Mouse (Mus musculus): ENCODE measurements around the gene Ucn3. TPM values are rescaled to one million over a fixed set of nuclear protein-coding genes. Genes with fewer than 3 reads are reported as not detected.
"Not testable (repeated sequence)": the region's sequence is repeated elsewhere in the genome, so short reads cannot be mapped to it uniquely, and the experiment has no call there.

Ucn3 gene
- total RNA-seq (2021): under 1 TPM in 1 of 2 experiments, not detected in 1; 0.23 TPM

GRCm38 (mm10) chr13:3945249-3945648, at the start of gene Ucn3:
TSS of gene Ucn3 (minus strand) at chr13:3945349.
- DNase-seq (ENCODE audit: low spot score in 2 of 2): no peak
- intact Hi-C loops (cut with DNase I): no loop called here

- no peak for DNase-seq (ENCODE audit: low spot score in 2 of 2)
- intact Hi-C loops (cut with DNase I): no loop called here
Measured at GRCm38 (mm10) chr13:3992081-3992480, 46.9 kb upstream of the Ucn3 start.

GRCm38 (mm10) chr13:3968849-3969248, 23.7 kb upstream of the Ucn3 start:
- intact Hi-C loops (cut with DNase I): no loop called here
- DNase-seq (ENCODE audit: low spot score in 2 of 2): no peak

DNA sequence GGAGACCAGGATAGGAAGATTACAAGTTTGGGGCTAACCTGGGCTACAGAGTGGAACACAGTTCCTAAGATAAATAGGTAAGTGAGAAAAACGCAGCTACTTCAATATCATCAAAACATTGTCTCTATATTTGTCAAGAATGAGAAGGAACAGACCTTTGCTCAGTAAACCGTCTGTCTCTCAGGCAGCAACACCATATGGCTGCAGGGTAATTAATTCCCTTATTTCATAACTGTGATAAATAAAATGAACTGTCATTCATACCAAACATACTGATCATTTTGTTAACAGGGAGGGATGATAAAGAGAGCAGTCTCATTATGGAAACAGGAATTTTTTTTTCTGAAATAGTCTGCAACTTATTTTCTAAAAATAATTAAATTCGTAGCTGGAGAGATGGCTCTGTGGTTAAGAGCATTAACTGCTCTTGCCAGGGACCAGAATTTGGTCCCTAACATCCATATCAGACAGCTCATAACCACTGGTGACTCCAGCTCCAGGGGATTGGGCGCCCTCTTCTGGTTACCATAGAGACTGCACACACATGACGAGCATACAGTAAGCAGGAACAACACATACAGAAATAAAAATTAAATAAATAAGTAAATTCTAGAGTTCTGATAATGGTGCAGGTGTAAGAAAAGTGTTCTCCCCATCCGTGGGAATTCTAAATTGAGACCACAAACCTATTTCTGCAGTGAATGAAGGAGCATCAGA, 6.2 kb upstream of the Ucn3 start:
- intact Hi-C loops (cut with DNase I): no loop called here
- no peak for DNase-seq (ENCODE audit: low spot score in 2 of 2)

DNA sequence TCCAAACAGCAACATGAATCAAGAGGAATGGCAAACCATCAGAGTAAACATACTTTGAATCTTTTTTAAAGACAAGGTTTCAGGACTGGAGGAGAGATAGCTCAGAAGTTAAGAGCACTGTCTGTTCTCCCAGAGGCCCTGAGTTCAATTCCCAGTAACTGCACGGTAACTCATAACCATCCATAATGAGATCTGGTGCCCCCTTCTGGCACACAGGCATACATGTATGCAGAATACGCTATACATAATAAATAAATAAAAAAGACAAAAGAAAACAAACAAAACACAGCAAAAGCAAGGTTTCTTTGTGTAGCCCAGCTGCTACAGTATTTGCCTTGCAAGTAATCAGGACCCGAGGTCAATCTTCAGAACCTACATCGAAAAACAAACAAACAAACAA, 4.3 kb upstream of the Ucn3 start:
- DNase-seq (ENCODE audit: low spot score in 2 of 2): no peak
- intact Hi-C loops (cut with DNase I): no loop called here

DNA sequence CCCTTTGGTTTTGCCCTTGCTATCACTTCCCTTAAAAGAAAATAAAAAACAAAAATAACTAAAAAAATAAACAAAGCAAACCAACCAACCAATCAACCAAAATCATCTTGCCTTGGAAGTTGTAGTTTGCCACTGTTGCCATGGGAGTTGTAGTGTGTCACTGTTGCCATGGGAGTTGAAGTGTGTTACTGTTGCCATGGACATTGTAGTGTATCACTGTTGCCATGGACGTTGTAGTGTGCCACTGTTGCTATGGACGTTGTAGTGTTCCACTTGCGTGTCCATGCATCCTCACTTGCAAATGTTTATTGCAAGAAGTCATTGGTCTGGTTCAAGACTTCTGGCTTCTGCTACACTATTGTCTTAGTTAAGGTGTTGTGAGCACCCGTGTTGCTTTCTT, 2.1 kb upstream of the Ucn3 start:
- intact Hi-C loops (cut with DNase I): no loop called here
- no peak for DNase-seq (ENCODE audit: low spot score in 2 of 2)

DNA sequence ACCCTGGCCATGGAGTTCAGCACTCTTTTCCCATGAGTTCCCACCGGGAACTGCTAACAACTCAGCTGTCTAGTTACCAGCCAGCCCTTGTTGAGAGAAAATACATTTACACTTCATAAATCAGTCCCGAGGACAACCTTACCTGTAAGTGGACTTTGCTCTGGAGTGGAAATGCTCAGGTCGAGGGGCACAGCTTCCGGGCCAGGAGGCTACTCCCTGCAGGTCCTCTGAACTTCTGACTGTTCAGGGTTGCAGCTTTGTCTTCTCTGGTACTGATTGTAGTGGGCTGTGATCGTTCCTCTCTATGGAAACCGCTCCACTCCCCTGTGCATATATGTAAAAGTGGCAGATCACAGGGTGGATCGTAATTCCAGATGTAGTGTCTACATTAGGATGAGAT, 450 bp downstream of the Ucn3 start:
- DNase-seq (ENCODE audit: low spot score in 2 of 2): no peak
- intact Hi-C loops (cut with DNase I): no loop called here

DNA sequence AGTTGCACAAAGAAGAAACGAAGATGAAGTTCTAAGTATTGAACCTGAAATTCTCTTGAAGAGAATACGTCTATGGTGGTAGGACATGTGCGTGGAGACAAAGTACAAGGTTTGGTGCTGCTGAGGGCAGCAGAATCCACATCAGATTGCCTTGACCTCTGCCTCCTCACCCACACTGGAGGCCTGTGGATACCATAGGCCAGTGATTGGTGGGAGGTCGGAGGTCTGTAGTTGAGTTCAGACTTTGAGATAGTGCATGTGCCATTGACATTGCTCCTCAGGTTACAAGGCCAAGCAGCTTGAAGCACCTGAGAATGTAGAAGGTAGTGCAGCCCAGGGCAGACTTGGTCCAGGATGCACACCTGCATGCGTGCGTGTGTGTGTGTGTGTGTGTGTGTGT, 19.1 kb downstream of the Ucn3 start:
- no peak for DNase-seq (ENCODE audit: low spot score in 2 of 2)
- intact Hi-C loops (cut with DNase I): no loop called here

GRCm38 (mm10) chr13:3925632-3926031, 19.5 kb downstream of the Ucn3 start:
- intact Hi-C loops (cut with DNase I): no loop called here
- DNase-seq (ENCODE audit: low spot score in 2 of 2): no peak

GRCm38 (mm10) chr13:3924483-3924882, 20.7 kb downstream of the Ucn3 start:
- intact Hi-C loops (cut with DNase I): no loop called here
- no peak for DNase-seq (ENCODE audit: low spot score in 2 of 2)

DNA sequence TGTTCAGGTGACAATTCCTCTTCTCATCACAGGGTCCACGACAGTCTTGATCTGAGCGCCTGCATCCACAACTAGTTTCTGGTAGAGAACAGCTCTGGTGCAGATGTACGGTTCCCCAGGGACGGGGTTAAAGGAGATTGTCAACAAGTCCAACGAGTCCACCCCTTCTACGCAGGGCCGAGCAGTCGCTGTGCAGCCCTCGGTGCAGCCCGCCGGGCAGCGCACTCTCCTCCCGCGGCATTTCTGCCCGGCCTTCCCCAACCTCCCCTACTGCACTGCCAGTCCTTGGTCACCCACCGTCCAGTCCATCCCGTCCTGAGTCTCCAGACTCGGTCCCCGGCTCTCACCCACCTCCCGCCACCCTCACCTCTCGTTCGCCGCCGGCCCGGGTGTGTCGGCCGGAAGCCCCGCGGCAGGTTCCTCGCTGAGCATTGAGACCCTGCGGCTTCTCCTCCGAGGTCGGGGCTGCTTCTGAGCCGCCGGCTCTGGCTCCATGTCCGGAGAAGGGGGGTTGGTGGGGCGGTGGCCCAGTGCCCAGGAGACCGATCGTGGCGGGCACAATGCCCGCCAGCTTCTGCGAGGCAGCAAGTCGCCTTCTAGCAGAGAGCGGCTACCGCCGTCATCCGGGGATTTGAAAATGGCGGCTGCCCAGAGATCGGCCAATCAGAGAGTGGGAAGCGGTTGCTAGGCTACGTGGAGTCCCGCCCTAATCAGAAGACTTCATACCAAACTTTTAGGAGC, 27.4 kb downstream of the Ucn3 start, which contains the start of the genes Net1 and Tubal3:
Gene Net1, minus strand, starts transcription at position 650 of the 741 bp plus-strand sequence.
Gene Tubal3, plus strand, starts transcription at position 704 of the 741 bp plus-strand sequence.
- peak; percentile 87 to 90 for DNase-seq (ENCODE audit: low spot score in 2 of 2)
- intact Hi-C loops (cut with DNase I): no loop called here

- intact Hi-C loops (cut with DNase I): no loop called here
- no peak for DNase-seq (ENCODE audit: low spot score in 2 of 2)
Measured at GRCm38 (mm10) chr13:3913504-3913903, 31.6 kb downstream of the Ucn3 start.

GRCm38 (mm10) chr13:3910356-3910755, 34.8 kb downstream of the Ucn3 start:
- DNase-seq (ENCODE audit: low spot score in 2 of 2): no peak
- intact Hi-C loops (cut with DNase I): no loop called here

- no peak for DNase-seq (ENCODE audit: low spot score in 2 of 2)
- intact Hi-C loops (cut with DNase I): no loop called here
Measured at GRCm38 (mm10) chr13:3908262-3908661, 36.9 kb downstream of the Ucn3 start.

GRCm38 (mm10) chr13:3907151-3907696, 37.9 kb downstream of the Ucn3 start:
- intact Hi-C loops (cut with DNase I): no loop called here
- DNase-seq (ENCODE audit: low spot score in 2 of 2): no peak

GRCm38 (mm10) chr13:3899301-3899700, 45.8 kb downstream of the Ucn3 start:
- intact Hi-C loops (cut with DNase I): no loop called here
- DNase-seq (ENCODE audit: low spot score in 2 of 2): no peak

DNA sequence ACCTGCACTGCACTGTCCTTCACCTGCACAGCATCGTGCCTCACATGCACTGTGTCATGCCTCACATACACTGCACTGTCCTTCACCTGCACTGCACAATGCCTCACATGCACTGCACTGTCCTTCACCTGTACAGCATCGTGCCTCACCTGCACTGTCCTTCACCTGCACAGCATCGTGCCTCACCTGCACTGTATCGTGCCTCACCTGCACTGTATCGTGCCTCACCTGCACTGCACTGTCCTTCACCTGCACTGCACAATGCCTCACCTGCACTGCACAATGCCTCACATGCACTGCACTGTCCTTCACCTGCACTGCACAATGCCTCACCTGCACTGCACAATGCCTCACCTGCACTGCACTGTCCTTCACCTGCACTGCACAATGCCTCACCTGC, 46.9 kb downstream of the Ucn3 start:
- intact Hi-C loops (cut with DNase I); DNase-seq (ENCODE audit: low spot score in 2 of 2): not testable (repeated sequence)

GRCm38 (mm10) chr13:3896913-3897312, 48.2 kb downstream of the Ucn3 start:
- intact Hi-C loops (cut with DNase I): loop anchor here (1.0 to 2.0 kb wide), 2 partner anchors 104 to 232 kb away; no protein-coding TSS in a partner anchor
- DNase-seq (ENCODE audit: low spot score in 2 of 2): peak; percentile 77 to 81

DNA sequence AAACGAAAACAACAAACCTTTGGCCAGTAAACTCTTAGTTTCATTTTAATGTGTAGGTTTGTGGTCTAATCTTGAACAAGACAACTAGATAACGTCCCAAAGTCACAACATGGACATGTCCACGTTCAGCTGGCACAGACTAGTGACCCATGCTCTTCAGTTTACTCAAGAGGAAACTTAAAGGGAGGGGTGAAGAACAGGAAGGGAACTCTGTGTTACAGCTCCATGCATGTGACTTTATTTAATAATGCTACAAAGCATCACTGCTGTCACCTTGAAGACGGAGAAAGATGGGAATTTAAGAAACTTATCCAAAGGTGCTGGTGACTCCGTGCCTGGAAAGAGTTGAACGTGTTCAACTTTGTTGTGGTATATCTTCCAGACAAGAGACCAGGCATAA, 49.1 kb downstream of the Ucn3 start:
- no peak for DNase-seq (ENCODE audit: low spot score in 2 of 2)
- intact Hi-C loops (cut with DNase I): loop anchor here (2.0 kb wide), 1 partner anchor 105 kb away; no protein-coding TSS in a partner anchor

GRCm38 (mm10) chr13:3895397-3895980, 49.7 kb downstream of the Ucn3 start:
- DNase-seq (ENCODE audit: low spot score in 2 of 2): no peak
- intact Hi-C loops (cut with DNase I): no loop called here
